Mouse (Mus musculus): ENCODE measurements around the gene Olfr263. TPM values are rescaled to one million over a fixed set of nuclear protein-coding genes. Genes with fewer than 3 reads are reported as not detected.

The Olfr263 gene
- polyA plus RNA-seq, 1 experiment from 2014 or later, result not detected

GRCm38 (mm10) chr13:21185521-21185920 is 56.1 kb downstream of the Olfr263 start:
- peaks cover 77% of the 10 kb centered on the region for H3K36me3 ChIP-seq (ENCODE audit: insufficient read depth, low read length)
- ATAC-seq (ENCODE audit: low FRiP score, low TSS enrichment), result no peak
- H3K4me2 ChIP-seq (replicated peaks; ENCODE audit: low read depth, low read length), result no peak overlapping the region
- H3K9me3 ChIP-seq (ENCODE audit: low read length), result no peaks in the 10 kb centered on the region
- WGBS, result 75% methylated on average over 4 of the region's 4 CpGs
- H3K9ac ChIP-seq (replicated peaks; ENCODE audit: low read length), result no peak overlapping the region
- no peak overlapping the region for H3K4me3 ChIP-seq (ENCODE audit: low read length)
- H3K4me1 ChIP-seq (ENCODE audit: insufficient read depth, low read length), result peaks cover 18% of the 10 kb centered on the region
- no peaks in the 10 kb centered on the region for H3K27me3 ChIP-seq (ENCODE audit: insufficient read depth, low read length)
- no peak overlapping the region for H3K27ac ChIP-seq (ENCODE audit: low read length)

Other genes starting within 250 kb of the Olfr263 start
- gene Olfr1370, start 54.7 kb upstream of the Olfr263 start, polyA plus RNA-seq (2015; fragmentation: Nextera tagmentation; extraction: Ambion mirVana), result not detected in 2 replicates
- 0.05 TPM in 1 of 2 replicates, not detected in the other for gene Olfr1369-ps1, start 18.2 kb upstream of the Olfr263 start, polyA plus RNA-seq (2015; fragmentation: Nextera tagmentation; extraction: Ambion mirVana)
- gene Olfr1368, start 16.2 kb downstream of the Olfr263 start, polyA plus RNA-seq (2015; fragmentation: Nextera tagmentation; extraction: Ambion mirVana), result not detected in 2 replicates
- 130 and 131 TPM in 2 replicates for gene Trim27, start 49.8 kb downstream of the Olfr263 start, polyA plus RNA-seq (2015; fragmentation: Nextera tagmentation; extraction: Ambion mirVana)
- gene Gpx5, start 163.1 kb downstream of the Olfr263 start, polyA plus RNA-seq (2015; fragmentation: Nextera tagmentation; extraction: Ambion mirVana), result not detected in 2 replicates
- 10.7 and 11.8 TPM in 2 replicates for gene Gpx6, start 182.5 kb downstream of the Olfr263 start, polyA plus RNA-seq (2015; fragmentation: Nextera tagmentation; extraction: Ambion mirVana)
- gene Olfr1367, start 217.3 kb downstream of the Olfr263 start, polyA plus RNA-seq (2015; fragmentation: Nextera tagmentation; extraction: Ambion mirVana), result not detected in 2 replicates
- gene Zscan12, start 233.2 kb downstream of the Olfr263 start, polyA plus RNA-seq (2015; fragmentation: Nextera tagmentation; extraction: Ambion mirVana), result 12.9 and 13.9 TPM in 2 replicates

All from kidney, embryonic 16.5 days (tissue).